Mouse (Mus musculus): ENCODE measurements around the gene Cnot4. TPM values are rescaled to one million over a fixed set of nuclear protein-coding genes. Genes with fewer than 3 reads are reported as not detected.

Cnot4 gene
- total RNA-seq, 4 experiments from 2014 or later: 45.4 to 53.9 (median 48.5) TPM

DNA sequence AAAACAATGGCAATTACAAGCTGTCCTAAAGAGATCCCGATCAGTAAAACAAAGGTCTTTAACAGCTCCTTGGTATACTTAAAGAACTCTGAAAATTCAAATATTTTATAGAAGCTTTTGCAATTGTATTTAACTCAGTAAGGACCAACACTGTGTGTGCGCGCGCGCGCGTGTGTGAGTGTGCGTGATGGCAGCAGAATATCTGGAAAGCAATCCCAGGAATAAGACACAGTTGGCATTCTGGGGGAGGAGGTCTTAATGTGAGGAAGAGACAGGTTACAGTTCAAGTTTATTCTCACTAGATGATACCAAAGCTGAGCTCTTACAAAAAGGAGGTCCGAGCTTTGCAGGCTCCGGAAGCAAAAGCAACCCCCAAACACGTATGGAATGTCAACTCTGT, 100.2 kb downstream of the Cnot4 start:
- DNase-seq (ENCODE audit: low spot score in 2 of 2): no peak

DNA sequence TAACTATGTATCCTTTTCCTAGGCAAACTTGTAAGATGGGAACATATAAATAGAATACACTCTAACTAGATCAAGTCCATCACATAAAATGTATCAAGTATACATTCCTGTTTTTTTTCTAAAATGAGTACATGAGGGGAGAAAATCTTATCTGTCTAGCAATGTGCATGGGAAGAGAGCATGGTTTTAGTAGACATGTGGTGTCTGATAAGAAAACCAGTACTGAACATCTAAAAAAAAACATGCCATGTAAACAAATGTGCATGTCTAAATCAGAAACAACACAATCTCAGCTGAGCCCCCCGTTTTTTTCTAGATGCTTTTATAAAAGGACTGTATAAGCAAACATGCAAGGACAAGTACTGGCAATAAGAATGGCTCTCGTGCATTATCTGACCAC, 100.8 kb downstream of the Cnot4 start:
- no peak for DNase-seq (ENCODE audit: low spot score in 2 of 2)

- DNase-seq (ENCODE audit: low spot score in 2 of 2): no peak
Measured at GRCm38 (mm10) chr6:35030811-35031210, 102.7 kb downstream of the Cnot4 start.

- no peak for DNase-seq (ENCODE audit: low spot score in 2 of 2)
Measured at GRCm38 (mm10) chr6:35030226-35030625, 103.3 kb downstream of the Cnot4 start.

DNA sequence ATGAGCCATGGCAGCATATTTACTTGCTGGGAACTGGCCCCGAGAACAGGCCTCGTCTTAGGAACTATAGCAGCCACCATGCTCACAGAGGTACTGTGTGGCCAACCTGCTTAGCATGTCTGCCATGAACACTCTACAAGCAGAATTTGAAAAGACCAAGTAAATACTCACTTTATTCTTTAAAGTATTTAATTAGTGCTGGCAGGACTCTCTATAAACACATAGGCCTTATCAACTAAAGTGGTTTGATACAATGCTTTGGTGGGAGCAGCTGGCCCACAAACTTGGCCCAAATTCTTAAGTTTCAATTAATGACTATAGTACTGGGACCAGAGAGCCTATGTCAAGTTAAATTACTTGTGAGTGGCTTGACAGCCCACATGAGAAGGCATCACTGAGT, 105.5 kb downstream of the Cnot4 start:
- DNase-seq (ENCODE audit: low spot score in 2 of 2): no peak

- DNase-seq (ENCODE audit: low spot score in 2 of 2): no peak
Measured at GRCm38 (mm10) chr6:35027257-35027656, 106.3 kb downstream of the Cnot4 start.

GRCm38 (mm10) chr6:35016624-35017023, 116.9 kb downstream of the Cnot4 start:
- DNase-seq (ENCODE audit: low spot score in 2 of 2): no peak

- no peak for DNase-seq (ENCODE audit: low spot score in 2 of 2)
Measured at GRCm38 (mm10) chr6:35011953-35012352, 121.6 kb downstream of the Cnot4 start.

- no peak for DNase-seq (ENCODE audit: low spot score in 2 of 2)
Measured at GRCm38 (mm10) chr6:35010705-35011104, 122.8 kb downstream of the Cnot4 start.

GRCm38 (mm10) chr6:35002261-35002669, 131.3 kb downstream of the Cnot4 start:
- peak; percentile 82 to 86 for DNase-seq (ENCODE audit: low spot score in 2 of 2)

DNA sequence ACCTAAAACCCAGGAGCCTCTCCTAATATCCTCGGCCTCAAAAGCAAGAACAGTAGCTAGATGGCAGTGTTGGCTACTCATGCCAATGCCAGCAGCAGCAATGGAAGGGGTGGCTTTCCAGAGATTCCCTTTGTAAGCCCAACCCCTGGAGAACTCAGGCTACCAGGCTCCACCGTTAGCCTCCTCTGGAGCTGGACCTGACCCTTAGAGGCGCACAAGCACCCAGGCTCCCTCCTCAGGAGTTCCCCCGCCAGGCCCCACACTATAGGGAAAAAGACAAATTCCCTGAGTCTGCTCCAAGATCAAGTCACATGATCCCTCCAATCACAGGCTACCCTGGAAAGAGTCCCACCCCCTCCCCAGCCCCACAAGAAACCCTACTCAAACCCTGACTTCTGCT, 134.4 kb downstream of the Cnot4 start:
- peak in 1 of 2 experiments; percentile 45 for DNase-seq (ENCODE audit: low spot score in 2 of 2)

- no peak for DNase-seq (ENCODE audit: low spot score in 2 of 2)
Measured at GRCm38 (mm10) chr6:34996496-34996895, 137.0 kb downstream of the Cnot4 start.

GRCm38 (mm10) chr6:34995265-34995681, 138.3 kb downstream of the Cnot4 start:
- DNase-seq (ENCODE audit: low spot score in 2 of 2): peak in 1 of 2 experiments; percentile 76

DNA sequence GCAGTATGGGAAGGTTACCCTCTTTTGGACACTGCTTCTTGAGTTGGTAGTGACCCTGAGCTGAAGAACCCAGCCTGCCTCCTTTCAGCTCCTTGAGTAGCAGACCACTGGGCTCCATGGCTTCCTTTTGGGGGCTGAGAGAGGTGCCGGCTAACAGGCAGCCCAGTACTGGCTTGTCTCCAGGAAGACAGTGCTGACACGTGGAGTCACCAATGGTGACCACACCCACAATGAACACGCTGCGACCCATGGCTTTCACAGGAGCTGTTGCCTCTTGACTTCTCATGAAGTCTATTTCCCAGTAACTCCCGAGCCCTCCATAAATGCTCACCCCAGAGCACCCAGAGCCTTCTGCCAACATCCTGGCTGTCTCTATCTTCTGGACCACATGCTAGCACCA, 138.8 kb downstream of the Cnot4 start:
- no peak for DNase-seq (ENCODE audit: low spot score in 2 of 2)

- no peak for DNase-seq (ENCODE audit: low spot score in 2 of 2)
Measured at GRCm38 (mm10) chr6:34989263-34989662, 144.3 kb downstream of the Cnot4 start.

- no peak for DNase-seq (ENCODE audit: low spot score in 2 of 2)
Measured at GRCm38 (mm10) chr6:34988081-34988761, 145.3 kb downstream of the Cnot4 start, which contains the start of gene Slc23a4. Gene Slc23a4 (minus strand): TSS chr6:34988404.

DNA sequence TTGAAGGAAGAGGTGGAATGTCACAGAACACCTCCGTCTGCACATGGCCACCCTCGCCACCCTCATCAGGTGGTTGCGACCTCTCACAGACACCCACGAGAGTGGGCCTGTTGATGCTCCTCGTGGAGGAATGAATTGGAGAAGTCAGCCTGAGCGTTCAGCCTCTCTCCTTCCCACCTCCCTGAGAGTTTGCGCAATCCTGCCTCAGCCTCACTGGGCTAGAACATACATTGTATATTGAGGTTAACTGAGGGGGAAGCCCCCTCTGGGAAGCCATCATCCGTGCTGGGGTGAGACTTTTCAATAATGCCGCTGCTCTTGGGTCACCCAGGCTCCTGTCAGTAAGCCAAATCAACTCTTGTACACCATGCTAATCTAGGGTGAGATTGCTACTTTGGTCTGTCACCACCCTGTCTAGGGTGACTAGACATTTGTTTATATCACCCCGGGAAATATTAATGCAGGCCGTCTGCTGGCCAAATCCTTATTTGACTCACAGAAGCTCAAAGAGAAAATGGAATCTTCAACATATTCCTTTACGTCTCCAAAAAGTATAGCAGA, 146.4 kb downstream of the Cnot4 start:
- no peak for DNase-seq (ENCODE audit: low spot score in 2 of 2)

DNA sequence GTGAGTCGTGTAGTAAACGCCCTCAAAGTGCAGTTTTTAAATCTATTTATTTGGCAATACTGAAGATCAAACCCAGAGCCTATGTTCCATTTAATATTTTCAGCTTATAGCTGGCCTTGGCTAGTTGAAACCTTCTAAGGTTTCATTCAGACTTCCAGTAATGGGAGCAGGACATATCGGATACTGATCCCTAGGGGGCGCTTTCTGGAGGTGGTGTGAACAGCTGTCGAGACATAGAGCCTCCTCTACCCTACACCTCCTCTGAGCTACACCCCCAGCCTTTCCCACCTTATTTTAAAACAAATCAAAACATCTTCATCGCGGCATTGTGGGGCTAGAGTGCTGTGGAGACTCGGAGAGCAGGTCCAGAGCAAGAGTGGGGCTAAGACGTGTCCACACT, 152.9 kb downstream of the Cnot4 start:
- DNase-seq (ENCODE audit: low spot score in 2 of 2): no peak

DNA sequence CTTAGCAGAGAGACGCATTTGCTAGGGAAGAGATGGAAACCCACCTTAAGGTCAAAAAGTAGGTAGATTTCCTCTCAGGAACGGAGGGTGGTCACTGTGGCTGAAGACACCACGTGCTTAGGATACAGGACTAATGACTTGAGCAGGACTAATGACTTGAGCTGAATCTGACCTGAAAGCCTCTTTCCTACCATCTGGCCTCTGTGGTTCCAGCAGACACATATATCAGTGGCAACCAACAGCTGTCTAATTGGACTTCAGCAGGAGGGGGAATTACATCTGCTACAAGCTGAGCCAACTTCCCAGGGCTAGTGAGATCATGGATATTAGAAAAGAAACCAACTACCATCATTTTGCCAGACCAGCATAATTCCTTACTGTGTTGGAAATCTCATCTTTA, 154.2 kb downstream of the Cnot4 start:
- DNase-seq (ENCODE audit: low spot score in 2 of 2): no peak

All from layer of hippocampus, adult 8-10 months (tissue).